Comparison of ENCODE assay signal across 8 mouse cellular contexts in the genomic region with DNA sequence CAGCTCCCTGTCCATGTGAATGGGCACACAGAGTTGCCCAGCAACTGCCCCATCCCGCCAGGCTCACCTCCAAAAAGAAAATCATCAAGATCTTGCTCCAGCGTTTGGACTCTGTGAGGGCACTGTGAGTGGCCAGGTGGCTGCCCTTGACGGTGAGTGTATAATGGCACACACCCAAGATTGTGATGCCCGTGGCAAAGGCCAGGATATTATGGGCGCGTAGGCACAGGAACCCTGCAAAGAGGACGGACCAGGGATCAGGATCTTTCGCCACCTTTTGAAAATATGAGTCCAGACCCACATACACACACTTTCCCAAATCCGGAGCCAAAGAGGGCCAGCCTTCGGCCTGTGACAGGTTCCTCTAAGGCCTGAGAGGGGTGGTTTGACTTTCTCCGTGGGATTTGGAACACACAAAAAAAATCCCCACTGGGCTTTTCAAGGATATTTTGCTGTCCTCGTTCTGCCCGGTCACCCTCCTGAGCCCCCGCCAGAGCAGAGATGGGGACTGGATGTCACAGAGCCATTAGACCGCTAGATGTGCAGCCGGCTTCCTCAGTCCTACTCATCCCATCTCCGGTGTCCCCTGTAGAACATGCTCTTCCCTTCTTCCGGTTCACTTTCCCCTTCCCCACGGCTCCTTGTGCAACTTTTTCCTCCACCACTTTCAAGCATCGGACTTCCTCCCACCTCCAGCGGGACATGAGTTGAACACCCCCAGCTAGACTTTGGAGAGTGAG. TPM values are rescaled to one million over a fixed set of nuclear protein-coding genes. Genes with fewer than 3 reads are reported as not detected.
A peak's percentile ranks its signal among the peaks of the same experiment; 100 is the strongest.
DNase-seq lines count a peak whose midpoint lies in the region; ATAC-seq lines count a peak whose summit lies in the region.

No protein-coding gene starts in this region.

- DNase-seq in cerebellum, postnatal 4 days (ENCODE audit: low spot score in 2 of 2) = no peak
- peak; percentile 39 for DNase-seq in adrenal gland, postnatal 25 days
- DNase-seq in urinary bladder, postnatal 36 days (ENCODE audit: low spot score in 2 of 2) = no peak
- no peak for DNase-seq in layer of hippocampus, adult 9-11 months

- no peaks in the 10 kb centered on the region for H3K27me3 ChIP-seq in forebrain, embryonic 15.5 days
- peaks cover 51% of the 10 kb centered on the region for H3K27me3 ChIP-seq in limb, embryonic 12.5 days
- no peaks in the 10 kb centered on the region for H3K27me3 ChIP-seq in stomach, embryonic 14.5 days (ENCODE audit: control insufficient read depth, insufficient read depth, low read length)

- no peaks in the 10 kb centered on the region for H3K36me3 ChIP-seq in forebrain, embryonic 15.5 days
- H3K36me3 ChIP-seq in limb, embryonic 12.5 days = no peaks in the 10 kb centered on the region
- no peaks in the 10 kb centered on the region for H3K36me3 ChIP-seq in stomach, embryonic 14.5 days (ENCODE audit: control insufficient read depth, insufficient read depth, low read length)

- H3K4me3 ChIP-seq in forebrain, embryonic 15.5 days = peak overlapping the region; percentile 49
- H3K4me3 ChIP-seq in limb, embryonic 12.5 days (replicated peaks) = peak overlapping the region; percentile 48
- H3K4me3 ChIP-seq in stomach, embryonic 14.5 days (ENCODE audit: low read depth, low read length) = peak overlapping the region; percentile 39

- WGBS in forebrain, embryonic 15.5 days = 52% methylated on average over 21 of the region's 21 CpGs
- 60% methylated on average over 21 of the region's 21 CpGs for WGBS in limb, embryonic 12.5 days
- 55% methylated on average over 21 of the region's 21 CpGs for WGBS in stomach, embryonic 14.5 days

- H3K4me2 ChIP-seq in forebrain, embryonic 15.5 days (replicated peaks) = peak overlapping the region; percentile 81
- H3K4me2 ChIP-seq in limb, embryonic 12.5 days = peak overlapping the region; percentile 82
- H3K4me2 ChIP-seq in stomach, embryonic 14.5 days (replicated peaks; ENCODE audit: low read depth, low read length) = peak overlapping the region; percentile 75

- peak overlapping the region; percentile 55 for H3K9ac ChIP-seq in forebrain, embryonic 15.5 days (replicated peaks)
- H3K9ac ChIP-seq in limb, embryonic 12.5 days (replicated peaks) = peak overlapping the region; percentile 45; the same call in 1 of the 2 replicates
- no peak overlapping the region for H3K9ac ChIP-seq in stomach, embryonic 14.5 days (replicated peaks; ENCODE audit: low read depth, low read length)

- peak; percentile 36; the same call in 1 of the 2 replicates for ATAC-seq in cerebellum, adult (ENCODE audit: insufficient number of reproducible peaks, low FRiP score, low TSS enrichment)
- peak; percentile 19; the same call in 1 of the 2 replicates for ATAC-seq in forebrain, embryonic 15.5 days (replicated peaks)
- ATAC-seq in limb, embryonic 12.5 days (ENCODE audit: insufficient number of reproducible peaks, insufficient read depth, low FRiP score, low TSS enrichment, low read depth) = no peak
- ATAC-seq in stomach, embryonic 14.5 days (ENCODE audit: insufficient number of reproducible peaks, insufficient read depth, low FRiP score, low read depth) = no peak

- H3K27ac ChIP-seq in forebrain, embryonic 15.5 days (replicated peaks) = no peak overlapping the region
- no peak overlapping the region for H3K27ac ChIP-seq in limb, embryonic 12.5 days
- no peak overlapping the region for H3K27ac ChIP-seq in stomach, embryonic 14.5 days (ENCODE audit: low read length)

- peaks cover 8% of the 10 kb centered on the region for H3K4me1 ChIP-seq in forebrain, embryonic 15.5 days
- H3K4me1 ChIP-seq in limb, embryonic 12.5 days (replicated peaks) = peaks cover 11% of the 10 kb centered on the region
- H3K4me1 ChIP-seq in stomach, embryonic 14.5 days (ENCODE audit: control insufficient read depth, insufficient read depth, low read length) = peaks cover 6% of the 10 kb centered on the region; the same call in 1 of the 2 replicates

- no peaks in the 10 kb centered on the region for H3K9me3 ChIP-seq in forebrain, embryonic 15.5 days
- 0 out of 2 replicates have a peak, but pooled peaks cover 6% of the 10 kb centered on the region for H3K9me3 ChIP-seq in limb, embryonic 12.5 days
- H3K9me3 ChIP-seq in stomach, embryonic 14.5 days (ENCODE audit: control insufficient read depth, low read depth, low read length) = no peaks in the 10 kb centered on the region

RNA-seq across cellular contexts. Expression of a gene that starts 0.8 kb away (rescaled TPM):
- 75.5 and 93.9 TPM in 2 replicates for total RNA-seq in adrenal gland, postnatal 25 days (2021)
- polyA plus RNA-seq in forebrain, embryonic 15.5 days (2015; fragmentation: Nextera tagmentation; extraction: Ambion mirVana) = 0.37 TPM in 2 replicates
- 0.10 and 0.15 TPM in 2 replicates for polyA plus RNA-seq in limb, embryonic 12.5 days (2016; fragmentation: Nextera tagmentation; extraction: Ambion mirVana)
- 1.3 and 1.5 TPM in 2 replicates for polyA plus RNA-seq in stomach, embryonic 14.5 days (2014; fragmentation: Nextera tagmentation; extraction: Ambion mirVana)

RNA-seq across cellular contexts. Expression of a gene that starts 10.3 kb away (rescaled TPM):
- not detected in 2 replicates for total RNA-seq in adrenal gland, postnatal 25 days (2021)
- 0.08 TPM in 1 of 2 replicates, not detected in the other for polyA plus RNA-seq in forebrain, embryonic 15.5 days (2015; fragmentation: Nextera tagmentation; extraction: Ambion mirVana)
- polyA plus RNA-seq in limb, embryonic 12.5 days (2016; fragmentation: Nextera tagmentation; extraction: Ambion mirVana) = 0.56 TPM in 1 of 2 replicates, not detected in the other
- not detected in 2 replicates for polyA plus RNA-seq in stomach, embryonic 14.5 days (2014; fragmentation: Nextera tagmentation; extraction: Ambion mirVana)

RNA-seq across cellular contexts. Expression of a gene that starts 19.8 kb away (rescaled TPM):
- total RNA-seq in adrenal gland, postnatal 25 days (2021) = 1,338 and 1,408 TPM in 2 replicates
- 23.9 and 24.0 TPM in 2 replicates for polyA plus RNA-seq in forebrain, embryonic 15.5 days (2015; fragmentation: Nextera tagmentation; extraction: Ambion mirVana)
- 13.2 and 16.1 TPM in 2 replicates for polyA plus RNA-seq in limb, embryonic 12.5 days (2016; fragmentation: Nextera tagmentation; extraction: Ambion mirVana)
- polyA plus RNA-seq in stomach, embryonic 14.5 days (2014; fragmentation: Nextera tagmentation; extraction: Ambion mirVana) = 11.5 and 13.3 TPM in 2 replicates

RNA-seq across cellular contexts. Expression of a gene that starts 25.2 kb away (rescaled TPM):
- 0.62 and 0.79 TPM in 2 replicates for total RNA-seq in adrenal gland, postnatal 25 days (2021)
- polyA plus RNA-seq in forebrain, embryonic 15.5 days (2015; fragmentation: Nextera tagmentation; extraction: Ambion mirVana) = 0.05 TPM in 1 of 2 replicates, not detected in the other
- polyA plus RNA-seq in limb, embryonic 12.5 days (2016; fragmentation: Nextera tagmentation; extraction: Ambion mirVana) = not detected in 2 replicates
- 0.10 TPM in 1 of 2 replicates, not detected in the other for polyA plus RNA-seq in stomach, embryonic 14.5 days (2014; fragmentation: Nextera tagmentation; extraction: Ambion mirVana)

RNA-seq across cellular contexts. Expression of a gene that starts 29.6 kb away (rescaled TPM):
- total RNA-seq in adrenal gland, postnatal 25 days (2021) = 2.5 and 3.5 TPM in 2 replicates
- polyA plus RNA-seq in forebrain, embryonic 15.5 days (2015; fragmentation: Nextera tagmentation; extraction: Ambion mirVana) = 0.22 and 0.23 TPM in 2 replicates
- polyA plus RNA-seq in limb, embryonic 12.5 days (2016; fragmentation: Nextera tagmentation; extraction: Ambion mirVana) = 0.09 and 0.21 TPM in 2 replicates
- polyA plus RNA-seq in stomach, embryonic 14.5 days (2014; fragmentation: Nextera tagmentation; extraction: Ambion mirVana) = not detected in 2 replicates

Comparison
In these comparisons a context has a peak if more than half of its experiments do, and no peak if none do; other contexts are left out.
1. ATAC-seq: peak in cerebellum, adult (single experiment) and forebrain, embryonic 15.5 days (single experiment); none in limb, embryonic 12.5 days (single experiment) and stomach, embryonic 14.5 days (single experiment).
2. Peak in every context shown above with its lines, with median percentiles within 50 percentile points of each other: H3K4me2 ChIP-seq and H3K4me3 ChIP-seq.